Mouse (Mus musculus): ENCODE measurements around the gene Gm29609.

Gene Gm29609

DNA sequence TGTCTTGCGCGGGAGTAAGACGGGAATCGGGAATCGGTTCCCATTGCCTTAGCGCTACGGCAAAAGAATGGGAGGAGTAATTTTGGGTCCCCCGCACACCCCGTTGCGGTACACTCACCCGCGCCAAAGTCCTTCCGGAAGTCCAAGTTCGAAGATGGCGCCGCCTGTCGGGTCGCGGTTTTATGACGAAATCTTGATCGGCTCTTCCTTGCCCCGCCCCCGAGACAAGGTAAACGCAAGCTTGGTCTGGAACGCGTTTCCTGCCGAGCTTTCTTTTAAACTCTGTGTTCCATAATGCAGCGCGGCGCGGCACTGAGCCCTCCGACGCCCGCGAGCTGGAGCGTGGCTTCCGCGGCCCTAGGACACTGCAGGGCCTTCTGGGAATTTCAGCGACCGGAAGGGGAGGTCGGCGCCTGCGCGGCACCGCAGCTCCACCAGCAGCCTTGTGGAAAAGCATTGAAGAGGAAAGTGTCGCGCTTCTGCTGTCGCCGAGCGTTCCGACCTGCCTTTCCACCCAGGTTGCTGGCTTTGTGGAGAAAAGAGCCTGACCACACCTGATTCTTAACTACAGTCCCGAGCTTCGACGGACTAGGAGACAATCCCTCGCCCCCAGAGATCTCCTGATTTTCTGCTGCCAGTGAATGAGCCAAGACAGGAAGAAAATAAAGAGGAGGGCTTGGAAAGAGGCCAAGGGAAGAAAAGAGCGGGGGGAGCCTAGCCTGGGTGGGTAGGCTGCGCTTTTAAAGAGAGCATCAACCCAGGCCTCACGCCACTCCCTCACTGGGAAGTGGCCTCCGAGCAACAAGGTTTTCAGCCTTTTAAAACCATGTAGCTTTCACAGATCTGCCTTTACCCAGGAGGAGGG lies at the start of gene Gm29609, which contains the start of gene Gtf3c2:
TSS of gene Gm29609 (minus strand) at position 146 of the 865 bp plus-strand sequence.
TSS of gene Gtf3c2 (minus strand) at position 379 of the 865 bp plus-strand sequence.
- in situ Hi-C loops (cut with MboI, MseI): loop anchor here (5.0 kb wide), 1 partner anchor 62 kb away; the partner anchor contains the start of genes Gm9970 and Nrbp1

DNA sequence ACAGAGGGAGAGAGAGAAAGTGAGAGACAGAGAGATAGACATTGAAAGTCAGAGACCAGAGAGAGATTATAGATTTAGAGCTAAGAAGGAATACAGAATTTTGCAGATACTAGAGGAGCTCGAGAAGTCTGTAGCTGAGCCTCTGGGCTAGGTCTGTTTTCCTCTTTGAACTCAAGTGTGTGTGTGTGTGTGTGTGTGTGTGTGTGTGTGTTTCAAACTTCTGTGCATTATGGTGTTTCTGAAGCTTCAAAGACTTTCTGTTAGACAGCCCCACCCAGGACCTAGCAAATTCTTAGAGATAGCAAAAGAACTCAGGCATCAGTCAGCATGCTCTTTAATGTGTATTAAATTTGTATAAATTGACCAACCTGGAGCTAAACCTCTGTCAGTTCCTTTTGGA lies 46.9 kb upstream of the Gm29609 start:
- in situ Hi-C loops (cut with MboI, MseI): no loop called here

DNA sequence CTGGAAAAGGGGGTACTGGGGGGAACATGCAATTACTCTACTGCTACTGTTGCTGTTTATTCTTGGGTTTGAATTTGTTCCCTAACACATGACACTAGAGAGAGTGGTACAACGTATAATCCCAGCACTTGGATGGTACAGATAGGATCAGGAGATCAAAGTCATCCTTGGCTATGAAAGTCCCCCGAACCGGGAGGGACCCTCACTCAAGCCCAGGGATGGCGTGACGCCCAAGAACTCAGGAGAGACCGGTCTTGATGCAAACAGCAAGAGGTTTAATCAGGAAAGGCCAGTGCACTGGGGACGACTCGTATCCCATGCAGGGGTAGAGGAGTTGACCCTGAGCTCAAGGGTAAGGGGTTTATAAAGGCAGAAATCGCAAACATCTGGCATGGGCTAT lies 43.0 kb upstream of the Gm29609 start:
- in situ Hi-C loops (cut with MboI, MseI): loop anchor here (25.0 kb wide), 1 partner anchor 1240 kb away; the partner anchor contains the start of gene Ppp1cb

DNA sequence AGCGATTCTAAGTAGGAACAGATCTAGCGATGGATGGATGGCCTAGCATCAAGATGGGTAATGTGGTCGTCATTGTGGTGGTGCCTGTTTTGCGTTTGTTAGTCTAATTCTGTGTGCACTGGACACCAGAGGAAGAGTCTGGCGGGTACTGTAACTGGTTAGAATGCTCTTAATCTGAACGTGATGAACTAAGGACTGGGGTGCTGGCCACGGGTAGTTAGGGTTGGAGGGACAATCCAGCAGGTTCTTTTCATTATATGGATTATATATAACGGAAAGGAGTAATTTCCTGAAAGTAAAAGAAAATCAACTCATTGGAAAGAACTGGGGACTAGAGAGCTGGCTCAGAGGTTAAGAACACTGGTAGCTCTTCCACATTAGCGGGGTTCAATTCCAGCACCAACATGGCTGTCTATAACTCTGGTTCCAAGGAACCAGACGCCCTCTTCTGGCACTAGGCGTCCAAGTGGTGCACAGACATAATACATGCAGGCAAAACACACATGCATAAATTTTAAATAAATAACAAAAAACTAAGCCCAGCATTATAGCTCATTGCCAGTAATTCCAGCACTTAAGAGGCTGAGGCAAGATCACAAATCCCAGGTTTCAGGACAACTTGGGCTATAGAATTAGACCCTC lies 41.7 kb upstream of the Gm29609 start:
- in situ Hi-C loops (cut with MboI, MseI): loop anchor here (25.0 kb wide), 1 partner anchor 1241 kb away; the partner anchor contains the start of gene Ppp1cb

DNA sequence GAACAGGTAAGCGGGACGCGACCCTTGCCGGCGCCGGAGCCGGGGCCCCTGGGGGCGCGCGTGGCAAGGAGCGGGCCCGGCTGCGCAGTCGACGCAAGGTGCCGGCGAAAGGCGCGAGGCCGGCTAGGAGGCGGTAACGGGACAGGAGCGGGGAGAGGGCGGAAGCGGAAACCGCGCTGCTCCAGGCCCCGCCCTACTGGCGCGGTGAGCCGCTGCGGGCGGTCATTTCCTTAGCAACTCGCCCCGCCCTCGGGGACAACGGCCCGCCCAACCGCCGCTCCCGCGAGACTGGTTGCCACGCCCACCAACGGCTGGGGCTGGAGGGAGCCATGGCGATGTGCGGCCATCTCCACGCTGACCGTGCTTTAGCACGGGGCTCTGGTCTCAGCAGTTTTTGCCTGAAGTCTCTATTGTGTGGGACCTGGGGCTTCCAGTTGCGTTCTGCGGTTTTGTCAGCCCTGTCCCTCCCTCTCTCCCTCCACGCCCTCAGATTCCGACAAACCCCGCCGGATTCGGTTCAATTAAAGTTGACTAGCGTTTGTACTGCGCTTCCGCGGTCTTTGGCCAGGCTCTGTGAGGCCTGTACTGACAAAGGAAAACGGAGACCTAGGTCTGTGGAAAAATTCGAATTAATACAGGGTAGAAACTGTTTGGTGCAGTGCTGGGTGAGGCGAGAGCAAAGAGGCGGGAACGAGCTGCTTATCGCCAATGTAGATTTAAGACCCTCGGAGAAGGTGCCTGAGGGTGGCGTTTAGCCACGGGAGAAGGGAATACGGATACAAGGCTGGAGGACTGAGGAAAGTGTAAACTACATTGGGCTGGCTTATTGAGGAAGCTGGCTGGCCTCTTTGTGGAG lies 41.0 kb upstream of the Gm29609 start, which contains the start of gene Ppm1g:
TSS of gene Ppm1g (minus strand) at position 240 of the 856 bp plus-strand sequence.
- in situ Hi-C loops (cut with MboI, MseI): loop anchor here (25.0 kb wide), 1 partner anchor 1242 kb away; the partner anchor contains the start of gene Ppp1cb

DNA sequence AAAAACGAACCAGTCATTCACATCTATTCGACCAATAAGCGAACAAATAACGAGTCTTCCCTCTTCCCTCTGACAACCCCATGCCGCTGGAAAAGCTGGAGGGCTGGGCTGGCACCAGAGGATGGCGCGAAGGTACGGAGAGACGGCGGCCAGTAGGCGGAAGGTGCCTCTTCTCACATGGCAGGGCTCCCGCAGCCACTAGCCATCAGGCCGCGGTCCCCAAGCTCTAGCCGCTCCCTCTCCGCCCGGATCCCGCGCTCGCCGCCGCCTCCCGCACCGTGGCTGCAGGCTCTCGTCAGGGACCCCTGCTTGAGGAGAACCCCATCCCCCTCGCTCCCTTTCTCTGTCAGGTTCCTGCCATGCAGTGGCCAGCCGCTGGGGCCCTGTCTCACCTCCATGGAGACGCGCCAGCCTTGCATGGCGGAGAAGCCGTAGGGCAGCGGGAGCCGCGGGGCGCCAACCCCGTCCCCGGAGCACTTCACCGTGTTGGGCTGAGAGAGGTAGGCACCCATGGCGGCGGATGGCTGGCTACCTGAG lies 40.3 kb upstream of the Gm29609 start:
- in situ Hi-C loops (cut with MboI, MseI): loop anchor here (25.0 kb wide), 1 partner anchor 1242 kb away; the partner anchor contains the start of gene Ppp1cb

DNA sequence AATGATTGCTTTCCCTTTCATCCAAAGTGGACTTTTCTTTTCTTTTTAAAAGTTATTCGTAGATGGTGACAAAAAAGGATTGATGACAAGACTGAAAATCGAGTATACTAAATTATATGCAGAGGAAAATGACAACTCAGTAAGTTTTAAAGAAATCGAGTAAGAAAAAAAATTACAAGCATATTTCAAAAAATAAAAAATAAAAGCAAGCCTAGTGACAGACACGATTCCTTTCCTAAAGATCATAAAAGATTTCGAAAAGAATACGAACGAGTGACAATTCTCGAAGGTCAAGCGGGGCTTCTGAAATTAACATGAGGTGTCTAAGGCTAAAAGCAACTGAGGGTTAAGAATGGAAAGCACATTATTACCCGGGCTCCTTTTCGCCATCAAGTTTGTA lies 39.8 kb upstream of the Gm29609 start:
- in situ Hi-C loops (cut with MboI, MseI): loop anchor here (25.0 kb wide), 1 partner anchor 1243 kb away; the partner anchor contains the start of gene Ppp1cb

DNA sequence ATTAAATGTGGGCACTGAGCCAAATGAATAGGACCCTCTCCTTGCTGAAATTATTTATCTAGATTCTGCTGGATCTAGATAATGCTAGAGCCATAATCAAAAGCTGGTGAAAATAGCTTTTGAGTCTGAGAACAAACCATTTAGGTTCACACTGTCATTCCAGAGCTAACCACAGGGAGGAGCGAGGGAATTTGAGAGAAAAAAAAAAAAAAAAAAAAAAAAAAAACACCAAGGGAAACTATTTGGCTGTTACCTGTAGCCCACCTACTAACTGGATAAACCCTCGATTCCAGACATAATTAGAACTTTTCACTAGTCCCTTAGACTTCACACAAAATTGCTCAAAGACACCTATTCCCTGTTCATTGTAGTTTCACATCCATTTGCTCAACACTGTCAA lies 39.4 kb upstream of the Gm29609 start:
- in situ Hi-C loops (cut with MboI, MseI): loop anchor here (25.0 kb wide), 1 partner anchor 1243 kb away; the partner anchor contains the start of gene Ppp1cb

DNA sequence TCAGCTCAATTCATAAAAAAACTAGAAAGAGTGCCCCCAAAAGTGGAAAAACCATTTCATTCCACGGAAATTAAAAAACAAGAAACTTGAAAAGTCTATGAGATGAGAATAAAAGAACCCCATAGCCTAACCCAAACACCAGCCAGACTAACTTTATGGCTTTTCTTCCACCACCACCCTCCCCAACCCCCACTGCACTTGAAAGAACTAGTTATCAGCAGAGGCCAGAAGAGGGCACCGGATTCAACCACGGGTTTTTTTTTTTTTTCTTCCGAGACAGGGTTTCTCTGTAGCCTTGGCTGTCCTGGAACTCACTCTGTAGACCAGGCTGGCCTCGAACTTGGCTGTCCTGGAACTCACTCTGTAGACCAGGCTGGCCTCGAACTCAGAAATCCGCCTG lies 38.6 kb upstream of the Gm29609 start:
- in situ Hi-C loops (cut with MboI, MseI): loop anchor here (25.0 kb wide), 1 partner anchor 1244 kb away; the partner anchor contains the start of gene Ppp1cb

DNA sequence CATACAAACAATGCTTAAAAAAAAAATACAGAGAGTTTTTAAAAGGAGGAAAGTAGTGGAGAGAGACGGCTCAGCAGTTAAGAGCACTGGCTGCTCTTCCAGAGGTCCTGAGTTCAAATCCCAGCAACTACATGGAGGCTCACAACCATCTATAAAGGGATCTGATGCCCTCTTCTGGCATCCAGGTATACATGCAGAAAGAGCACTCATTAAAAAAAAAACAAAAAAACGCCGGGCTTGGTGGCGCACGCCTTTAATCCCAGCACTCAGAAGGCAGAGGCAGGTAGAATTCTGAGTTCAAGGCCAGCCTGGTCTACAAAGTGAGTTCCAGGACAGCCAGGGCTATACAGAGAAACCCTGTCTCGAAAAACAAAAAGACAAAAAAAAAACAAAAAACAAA lies 36.8 kb upstream of the Gm29609 start:
- in situ Hi-C loops (cut with MboI, MseI): loop anchor here (25.0 kb wide), 1 partner anchor 1246 kb away; the partner anchor contains the start of gene Ppp1cb

DNA sequence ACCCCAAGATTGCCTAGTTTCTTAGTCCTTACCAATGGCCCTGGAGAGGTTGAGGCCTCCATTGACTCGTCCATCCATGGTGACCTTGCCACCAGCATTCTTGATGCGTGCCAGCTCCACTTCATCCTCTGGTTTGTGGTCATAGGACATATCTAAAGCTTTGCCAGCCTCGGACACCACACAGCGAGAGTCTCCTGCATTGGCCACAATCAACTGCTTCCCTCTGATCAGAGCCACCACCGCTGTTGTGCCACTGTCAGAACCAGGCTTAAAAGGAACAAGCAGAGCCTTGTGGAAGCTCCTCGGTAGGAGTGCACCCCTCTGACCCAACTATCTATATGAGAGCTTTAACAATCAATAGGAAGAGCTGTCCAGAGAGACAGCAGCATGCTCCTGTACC lies 24.7 kb upstream of the Gm29609 start:
- in situ Hi-C loops (cut with MboI, MseI): loop anchor here (5.0 to 25.0 kb wide), 2 partner anchors 88 to 1258 kb away; partner anchors contain the start of genes Ift172 and Ppp1cb

DNA sequence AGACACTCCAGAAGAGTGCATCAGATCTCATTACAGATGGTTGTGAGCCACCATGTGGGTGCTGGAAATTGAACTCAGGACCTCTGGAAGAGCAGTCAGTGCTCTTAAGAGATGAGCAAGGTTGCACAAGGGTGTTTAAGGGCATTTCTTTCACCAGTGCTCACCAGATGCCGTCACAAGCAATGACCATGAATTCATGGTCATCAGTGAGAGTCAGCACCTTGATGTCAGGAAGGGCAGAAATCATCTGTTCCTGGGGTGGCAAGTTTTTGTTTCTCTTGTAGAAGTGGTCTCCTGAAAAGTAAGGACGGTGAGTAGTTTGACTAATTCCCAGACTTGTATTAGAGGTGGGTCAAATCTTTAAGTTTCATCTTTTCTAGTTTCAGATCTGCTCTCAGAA lies 24.2 kb upstream of the Gm29609 start:
- in situ Hi-C loops (cut with MboI, MseI): loop anchor here (5.0 to 25.0 kb wide), 2 partner anchors 88 to 1258 kb away; partner anchors contain the start of genes Ift172 and Ppp1cb

DNA sequence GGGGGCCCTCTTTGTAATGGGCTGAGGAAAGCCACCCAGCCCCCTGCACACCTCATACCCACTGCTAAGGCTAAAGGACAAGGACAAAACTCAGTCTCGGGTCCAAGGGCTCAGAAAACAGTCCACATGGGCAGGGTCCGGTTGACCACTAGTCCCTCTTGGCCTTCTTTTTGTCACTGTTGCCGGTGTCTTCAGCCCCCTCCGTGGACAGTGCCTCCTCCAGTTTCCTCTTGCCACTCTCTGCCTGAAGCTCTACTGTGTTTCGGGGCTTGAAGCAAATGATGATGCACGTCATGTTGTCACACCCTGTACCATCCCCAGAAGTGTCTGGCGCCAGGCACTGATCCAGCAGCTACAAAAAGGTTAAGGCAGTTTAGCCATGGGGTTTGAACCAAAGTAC lies 23.2 kb upstream of the Gm29609 start:
- in situ Hi-C loops (cut with MboI, MseI): loop anchor here (5.0 to 25.0 kb wide), 2 partner anchors 89 to 1259 kb away; partner anchors contain the start of genes Ift172 and Ppp1cb

DNA sequence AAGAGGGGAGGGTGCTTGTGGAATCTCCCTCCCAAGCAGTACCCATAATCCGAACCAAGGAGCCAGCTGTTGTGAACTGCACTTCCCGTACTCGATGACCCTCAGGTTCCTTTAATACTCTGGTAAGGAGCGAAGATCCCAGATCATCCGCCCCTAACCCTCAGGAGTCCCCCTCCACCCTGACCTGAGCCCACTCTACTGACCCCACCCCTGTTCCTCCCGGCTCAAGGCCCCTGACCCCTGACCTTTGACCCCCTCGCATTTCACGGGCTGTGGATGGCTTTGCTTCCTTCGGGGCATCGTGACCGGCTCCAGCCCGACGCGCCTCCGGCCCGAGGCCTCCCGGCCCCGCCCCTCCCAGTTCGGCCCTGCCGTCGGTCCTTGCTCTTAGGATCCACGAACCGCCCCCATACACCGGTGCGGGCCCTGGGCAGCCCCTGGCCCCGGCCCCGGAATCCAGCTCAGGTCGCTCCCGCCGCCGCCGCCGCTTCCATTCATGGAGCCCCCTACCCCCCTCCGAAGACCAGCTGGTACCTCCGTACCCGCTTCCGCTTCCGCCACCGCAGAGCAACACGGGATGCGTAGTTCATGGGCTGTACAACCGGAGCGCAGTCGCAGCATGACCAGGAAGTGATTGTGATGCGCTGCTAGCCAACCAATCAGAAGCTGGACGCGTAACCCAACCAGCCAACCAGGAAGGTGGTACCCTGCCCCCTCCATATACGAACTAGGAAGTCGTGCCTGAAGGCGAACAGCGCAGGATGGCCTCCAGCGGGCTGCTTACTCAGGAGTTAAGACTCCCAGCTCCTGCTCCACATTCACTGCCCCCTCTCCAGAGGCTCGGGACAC lies 22.3 kb upstream of the Gm29609 start, which contains the start of gene Zfp513:
TSS of gene Zfp513 (minus strand) at position 562 of the 849 bp plus-strand sequence.
- in situ Hi-C loops (cut with MboI, MseI): loop anchor here (5.0 to 25.0 kb wide), 2 partner anchors 90 to 1260 kb away; partner anchors contain the start of genes Ift172 and Ppp1cb

DNA sequence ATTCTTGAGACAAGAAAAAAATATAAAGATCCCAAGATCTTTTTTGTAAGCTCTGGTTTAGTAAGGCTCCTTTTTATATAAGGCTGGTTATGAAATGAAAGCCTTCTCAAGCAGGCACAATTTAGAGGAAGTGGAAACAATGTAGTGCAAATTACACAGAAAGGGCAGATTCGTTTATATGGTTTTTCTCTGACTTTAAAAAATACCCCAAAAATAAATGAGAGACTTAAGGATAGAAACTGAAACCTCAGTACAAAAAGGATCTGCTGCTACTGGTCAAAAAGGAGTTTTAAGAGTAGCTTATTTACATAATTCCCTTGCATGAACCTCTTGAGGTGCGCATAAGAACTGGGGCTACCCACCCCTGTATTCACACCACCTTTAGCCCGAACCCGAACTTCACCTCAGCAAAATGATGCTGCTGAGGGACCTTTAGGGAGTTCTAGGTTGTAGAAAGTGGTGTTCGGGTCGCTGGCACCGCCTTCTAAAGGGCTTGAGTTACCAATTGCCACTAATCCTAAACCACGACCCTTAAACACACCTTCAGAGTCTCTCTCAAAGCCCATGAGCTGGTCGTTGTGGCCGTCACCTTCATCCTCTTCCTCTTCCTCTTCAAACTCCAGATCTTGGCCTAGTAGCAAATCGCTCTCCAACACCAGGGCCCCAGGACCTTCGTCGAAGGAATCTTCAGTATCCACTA lies 21.5 kb upstream of the Gm29609 start:
- in situ Hi-C loops (cut with MboI, MseI): loop anchor here (5.0 to 25.0 kb wide), 2 partner anchors 91 to 1261 kb away; partner anchors contain the start of genes Ift172 and Ppp1cb

DNA sequence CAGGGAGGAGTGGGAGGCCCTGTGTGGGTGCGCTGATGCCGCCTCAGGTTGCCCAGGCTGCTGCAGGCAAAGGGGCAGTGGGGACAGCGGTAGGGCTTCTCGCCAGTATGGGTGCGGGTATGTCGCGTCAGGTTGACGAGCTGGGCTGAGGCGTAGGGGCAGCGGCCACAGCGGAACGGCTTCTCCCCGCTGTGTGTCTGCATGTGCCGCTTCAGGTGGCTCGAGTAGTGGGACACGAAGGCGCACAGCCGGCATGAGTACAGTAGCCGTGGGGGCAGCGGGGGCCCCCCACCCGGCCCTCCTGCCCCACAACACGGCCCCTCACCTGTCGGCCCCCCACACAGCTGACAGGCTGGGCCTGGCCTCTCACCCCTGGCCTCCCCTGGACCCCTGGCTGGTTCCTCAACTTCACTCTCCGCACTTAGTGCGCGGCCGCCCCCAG lies 20.6 kb upstream of the Gm29609 start:
- in situ Hi-C loops (cut with MboI, MseI): loop anchor here (5.0 to 25.0 kb wide), 2 partner anchors 92 to 1262 kb away; partner anchors contain the start of genes Ift172 and Ppp1cb

DNA sequence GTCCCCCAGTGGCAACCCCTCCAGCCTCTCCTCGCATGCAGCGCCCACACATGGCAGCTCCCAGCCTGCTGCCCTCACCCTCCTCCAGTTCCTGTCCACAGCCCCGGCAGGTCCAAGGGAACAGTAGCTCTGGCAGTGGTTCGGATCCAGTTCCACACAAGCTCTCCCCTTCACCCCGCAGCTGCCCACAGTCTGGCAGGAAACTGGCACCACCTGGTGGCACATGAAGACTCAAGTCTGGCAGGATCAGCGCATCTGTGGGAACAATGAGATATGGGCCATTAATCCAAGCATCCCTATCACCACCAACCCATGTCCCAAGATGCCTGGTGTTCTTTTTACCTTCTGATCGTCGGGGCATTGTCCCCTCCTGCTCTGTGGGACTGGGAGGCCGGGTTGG lies 20.2 kb upstream of the Gm29609 start:
- in situ Hi-C loops (cut with MboI, MseI): loop anchor here (5.0 to 25.0 kb wide), 2 partner anchors 92 to 1262 kb away; partner anchors contain the start of genes Ift172 and Ppp1cb

DNA sequence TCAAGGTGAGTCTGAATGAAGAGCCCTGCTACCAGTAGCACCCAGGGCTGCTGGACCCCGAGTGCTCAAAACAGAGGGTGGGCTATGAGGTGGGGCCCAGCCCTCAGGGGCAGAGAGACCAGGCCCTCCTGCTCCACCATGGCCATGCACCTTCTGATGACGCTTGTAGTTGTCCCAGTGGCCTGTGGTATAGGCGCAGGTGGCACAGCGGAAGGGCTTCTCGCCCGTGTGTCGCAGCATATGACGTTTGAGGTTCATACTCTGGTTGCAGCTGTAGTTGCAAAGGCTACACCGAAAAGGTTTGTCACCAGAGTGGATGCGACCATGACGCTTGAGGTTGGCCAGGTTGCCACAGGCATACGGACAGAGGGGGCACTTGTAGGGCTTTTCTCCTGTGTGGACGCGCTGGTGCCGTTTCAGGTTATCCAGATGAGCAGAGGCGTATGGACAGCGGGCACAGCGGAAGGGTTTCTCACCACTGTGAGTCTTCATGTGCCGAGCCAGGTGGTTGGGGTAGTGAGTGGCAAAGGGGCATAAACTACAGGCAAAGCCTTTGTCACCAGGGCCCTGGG lies 19.7 kb upstream of the Gm29609 start:
- in situ Hi-C loops (cut with MboI, MseI): no loop called here
